Mouse (Mus musculus) lung, embryonic 16.5 days (tissue): Measurements from ENCODE around the gene Gm11634. TPM values are rescaled to one million over a fixed set of nuclear protein-coding genes. Genes with fewer than 3 reads are reported as not detected.
A peak's percentile ranks its signal among the peaks of the same experiment; 100 is the strongest.
"Not testable (repeated sequence)": the region's sequence is repeated elsewhere in the genome, so short reads cannot be mapped to it uniquely, and the experiment has no call there.

Experiments
- ATAC-seq: fragments of 200-750 bp; cut with Nextera tagmentation; 2 replicates; pipeline ENCODE4 v1.8.0; 2017; ENCODE audit warnings: low read depth, mild to moderate bottlenecking, moderate library complexity
- H3K27ac ChIP-seq: fragments of 300-500 bp; sonication (generic); 2 replicates; pipeline ENCODE4 v1.5.1; 2014; ENCODE audit warnings: mild to moderate bottlenecking, control low read depth, low read length
- H3K27me3 ChIP-seq: fragments of 300-500 bp; sonication (generic); 2 replicates; pipeline ENCODE4 v1.6.1; 2014; ENCODE audit warnings: low read depth, low read length, mixed read lengths; ENCODE audit not compliant: control insufficient read depth, insufficient read depth
- H3K36me3 ChIP-seq: fragments of 300-500 bp; sonication (generic); 2 replicates; pipeline ENCODE4 v1.6.1; 2014; ENCODE audit warnings: low read length; ENCODE audit not compliant: control insufficient read depth, insufficient read depth
- H3K4me1 ChIP-seq: fragments of 300-500 bp; sonication (generic); replicated peaks from 2 replicates; pipeline ENCODE4 v1.6.1; 2014; ENCODE audit warnings: low read length, mixed read lengths; ENCODE audit not compliant: control insufficient read depth, insufficient read depth
- H3K4me2 ChIP-seq: fragments of 300-500 bp; sonication (generic); 2 replicates; pipeline ENCODE4 v1.6.1; 2014; ENCODE audit warnings: low read depth, low read length, control low read depth
- H3K4me3 ChIP-seq: fragments of 300-500 bp; sonication (generic); 2 replicates; pipeline ENCODE4 v1.5.1; 2014; ENCODE audit warnings: mild to moderate bottlenecking, low read length, control low read depth
- H3K9ac ChIP-seq: fragments of 300-500 bp; sonication (generic); 2 replicates; pipeline ENCODE4 v1.6.1; 2014; ENCODE audit warnings: low read length, control low read depth
- H3K9me3 ChIP-seq: fragments of 300-500 bp; sonication (generic); 2 replicates; pipeline ENCODE4 v1.6.1; 2016; ENCODE audit warnings: low read length; ENCODE audit not compliant: control insufficient read depth
- WGBS: fragments of 180-500 bp; shearing (Covaris S2); extraction: QIAGEN DNeasy Blood & Tissue Kit; methylation state at CpG from one replicate; pipeline ENCODE4 v1.1.7; 2014; 5-methylcytosine and 5-hydroxymethylcytosine counted together
- polyA plus RNA-seq: library from polyadenylated mRNA; unstranded; fragments of >200 nt; fragmentation: Nextera tagmentation; extraction: Ambion mirVana; gene quantifications from 2 replicates; pipeline ENCODE4 v1.2.1, GENCODE M21; 2015

The Gm11634 gene
- not detected in 2 replicates for polyA plus RNA-seq

GRCm38 (mm10) chr11:101599156-101599555 lies at the start of gene Gm11634:
TSS of gene Gm11634 (minus strand) at chr11:101599256.
- H3K9me3 ChIP-seq: no peaks in the 10 kb centered on the region
- H3K27ac ChIP-seq: no peak within 1 kb of the TSS
- WGBS: 68% methylated on average over 6 of the region's 6 CpGs
- H3K4me3 ChIP-seq: no peak within 1 kb of the TSS
- no peak for ATAC-seq
- H3K36me3 ChIP-seq: no peaks in the 10 kb centered on the region
- no peaks in the 10 kb centered on the region for H3K4me1 ChIP-seq
- H3K4me2 ChIP-seq: no peak within 1 kb of the TSS
- no peak within 1 kb of the TSS for H3K9ac ChIP-seq
- H3K27me3 ChIP-seq: no peaks in the 10 kb centered on the region

- not testable (repeated sequence) for H3K9me3 ChIP-seq, ATAC-seq, H3K9ac ChIP-seq, H3K4me2 ChIP-seq, H3K4me1 ChIP-seq, H3K27ac ChIP-seq, H3K4me3 ChIP-seq, H3K27me3 ChIP-seq, H3K36me3 ChIP-seq
- 91% methylated on average over 10 of the region's 10 CpGs for WGBS
Observed at GRCm38 (mm10) chr11:101647093-101647492, 48.0 kb upstream of the Gm11634 start.

- not testable (repeated sequence) for H3K36me3 ChIP-seq, H3K4me1 ChIP-seq, H3K27me3 ChIP-seq, ATAC-seq, H3K9me3 ChIP-seq
- peak overlapping the region; percentile 88 for H3K27ac ChIP-seq
- peak overlapping the region; percentile 60 for H3K9ac ChIP-seq
- peak overlapping the region; percentile 51 for H3K4me2 ChIP-seq
- H3K4me3 ChIP-seq: peak overlapping the region; percentile 38
- WGBS: 12% methylated on average over 12 of the region's 16 CpGs
Observed at GRCm38 (mm10) chr11:101646283-101646794, 47.3 kb upstream of the Gm11634 start.

- not testable (repeated sequence) for H3K4me1 ChIP-seq, H3K27me3 ChIP-seq, H3K9me3 ChIP-seq, H3K36me3 ChIP-seq
- peak; percentile 84 for ATAC-seq
- Histone ChIP-seq H3K4me2 (peak overlapping the region; percentile 51), H3K4me3 (peak overlapping the region; percentile 38), H3K9ac (peak overlapping the region; percentile 60), H3K27ac (peak overlapping the region; percentile 88)
- under 1% methylated on average over 43 of the region's 56 CpGs for WGBS
Observed at GRCm38 (mm10) chr11:101645411-101646282, 46.6 kb upstream of the Gm11634 start.

- not testable (repeated sequence) for H3K4me1 ChIP-seq, H3K9me3 ChIP-seq, ATAC-seq, H3K4me3 ChIP-seq, H3K27me3 ChIP-seq, H3K4me2 ChIP-seq, H3K36me3 ChIP-seq, H3K9ac ChIP-seq
- WGBS: 0% methylated on average over 4 of the region's 4 CpGs
- peak overlapping the region; percentile 36; the same call in 1 of the 2 replicates for H3K27ac ChIP-seq
Observed at GRCm38 (mm10) chr11:101645043-101645410, 46.0 kb upstream of the Gm11634 start.

GRCm38 (mm10) chr11:101644591-101644990 lies 45.5 kb upstream of the Gm11634 start:
- WGBS: 46% methylated on average over 3 of the region's 3 CpGs
- H3K36me3 ChIP-seq: no peaks in the 10 kb centered on the region

GRCm38 (mm10) chr11:101642931-101643330 lies 43.9 kb upstream of the Gm11634 start:
- H3K27me3 ChIP-seq: no peaks in the 10 kb centered on the region
- no peaks in the 10 kb centered on the region; the same call in 1 of the 2 replicates for H3K4me1 ChIP-seq
- ATAC-seq: no peak
- H3K9ac ChIP-seq: no peak overlapping the region
- WGBS: 42% methylated on average over 5 of the region's 5 CpGs
- H3K4me2 ChIP-seq: no peak overlapping the region
- H3K9me3 ChIP-seq: no peaks in the 10 kb centered on the region
- no peak overlapping the region for H3K4me3 ChIP-seq
- no peak overlapping the region for H3K27ac ChIP-seq
- H3K36me3 ChIP-seq: no peaks in the 10 kb centered on the region

More at GRCm38 (mm10) chr11:101644591-101644990, 45.5 kb upstream of the Gm11634 start:
- no peaks in the 10 kb centered on the region for H3K27me3 ChIP-seq
- no peak for ATAC-seq
- H3K4me3 ChIP-seq: no peak overlapping the region
- H3K9me3 ChIP-seq: no peaks in the 10 kb centered on the region
- no peak overlapping the region for H3K9ac ChIP-seq
- H3K4me1 ChIP-seq: no peaks in the 10 kb centered on the region; the same call in 1 of the 2 replicates
- H3K27ac ChIP-seq: no peak overlapping the region
- H3K4me2 ChIP-seq: no peak overlapping the region

- not testable (repeated sequence) for H3K27me3 ChIP-seq, H3K4me1 ChIP-seq, H3K36me3 ChIP-seq, H3K4me3 ChIP-seq, H3K9me3 ChIP-seq
- WGBS: 6% methylated on average over 13 of the region's 26 CpGs
- peak overlapping the region; percentile 53; the same call in 1 of the 2 replicates for H3K4me2 ChIP-seq
- peak; percentile 82 for ATAC-seq
- H3K27ac ChIP-seq: peak overlapping the region; percentile 66
- 0 out of 2 replicates have a peak overlapping the region, but pooled peaks have one; percentile 64 for H3K9ac ChIP-seq
Observed at GRCm38 (mm10) chr11:101641710-101642642, 42.9 kb upstream of the Gm11634 start.
